Mouse (Mus musculus): Measurements from ENCODE around the gene Mbtps1. TPM values are rescaled to one million over a fixed set of nuclear protein-coding genes. Genes with fewer than 3 reads are reported as not detected.

Gene Mbtps1
- polyA plus RNA-seq, 2 experiments: 122 to 155 TPM

DNA sequence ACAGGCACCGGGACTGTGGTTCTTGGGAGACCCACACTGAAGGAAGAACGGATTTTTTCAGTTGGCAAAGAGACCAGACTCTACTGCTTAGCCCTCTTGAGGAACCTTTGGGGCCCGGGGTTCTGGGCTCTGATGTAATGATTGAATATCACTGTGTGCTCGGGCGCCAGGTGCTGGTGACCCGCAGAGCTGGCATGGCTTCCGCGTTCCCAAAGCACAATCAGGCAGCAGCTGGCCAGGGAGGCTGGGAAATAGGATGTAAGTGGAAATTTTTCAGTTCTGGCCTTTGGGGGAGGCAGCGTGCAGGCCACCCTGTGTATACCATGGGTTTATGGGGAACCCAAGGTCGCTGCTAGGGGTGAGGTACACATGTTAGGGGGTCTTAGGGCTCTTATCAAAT is 91.7 kb downstream of the Mbtps1 start:
- ATAC-seq (ENCODE audit: low FRiP score, low read depth) (no peak), DNase-seq (ENCODE audit: low spot score) (no peak)
- peaks cover 14% of the 10 kb centered on the region; the same call in 1 of the 2 replicates for H3K27me3 ChIP-seq (ENCODE audit: control insufficient read depth, insufficient read depth, low read length)
- no peak overlapping the region for H3K4me2 ChIP-seq (replicated peaks; ENCODE audit: low read depth, low read length, severe bottlenecking)
- no peaks in the 10 kb centered on the region for H3K36me3 ChIP-seq (ENCODE audit: control insufficient read depth, insufficient read depth, low read length)
- no peaks in the 10 kb centered on the region for H3K9me3 ChIP-seq (ENCODE audit: control insufficient read depth, low read length)
- TF ChIP-seq POLR2A (IDR thresholded peaks at IDR 0.05; ENCODE audit: borderline replicate concordance, extremely low read depth, insufficient read depth, insufficient read length): no peak
- H3K9ac ChIP-seq (ENCODE audit: low read depth, low read length, severe bottlenecking): no peak overlapping the region
- 75% methylated on average over 10 of the region's 10 CpGs for WGBS
- no peak overlapping the region for H3K4me3 ChIP-seq (replicated peaks; ENCODE audit: low read length)
- no peak overlapping the region for H3K27ac ChIP-seq (replicated peaks; ENCODE audit: low read depth, low read length)
- 0 out of 2 replicates have a peak, but pooled peaks cover 4% of the 10 kb centered on the region for H3K4me1 ChIP-seq (ENCODE audit: control insufficient read depth, insufficient read depth, low read length)

DNA sequence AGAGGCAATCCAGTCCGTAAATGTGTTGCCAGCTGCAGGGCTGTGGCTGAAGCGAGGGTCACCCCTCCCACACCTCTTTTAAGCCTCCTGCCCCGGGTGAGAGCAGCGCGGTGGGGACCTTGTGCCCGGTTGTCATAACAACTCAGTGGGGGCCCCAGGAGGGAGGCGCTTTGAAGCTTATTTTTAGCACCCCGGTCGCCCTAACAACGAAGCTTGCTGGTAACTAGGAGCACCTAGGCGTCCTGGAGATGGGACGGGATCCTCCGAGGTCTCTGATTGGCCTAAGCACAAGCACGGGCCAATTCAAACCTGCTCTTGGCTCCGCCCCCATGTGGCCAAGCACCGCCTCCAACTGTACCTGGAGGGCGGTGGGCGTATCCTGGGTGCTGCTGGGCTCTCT is 92.4 kb downstream of the Mbtps1 start:
- WGBS: 2% methylated on average over 17 of the region's 18 CpGs
- ATAC-seq (ENCODE audit: low FRiP score, low read depth) (0 out of 2 replicates have a peak, but pooled peaks have one; percentile 14), DNase-seq (ENCODE audit: low spot score) (no peak)
- Histone ChIP-seq H3K27me3 (ENCODE audit: control insufficient read depth, insufficient read depth, low read length) (peaks cover 14% of the 10 kb centered on the region; the same call in 1 of the 2 replicates), H3K27ac (replicated peaks; ENCODE audit: low read depth, low read length) (no peak overlapping the region), H3K4me1 (ENCODE audit: control insufficient read depth, insufficient read depth, low read length) (0 out of 2 replicates have a peak, but pooled peaks cover 4% of the 10 kb centered on the region), H3K9me3 (ENCODE audit: control insufficient read depth, low read length) (no peaks in the 10 kb centered on the region), H3K4me2 (replicated peaks; ENCODE audit: low read depth, low read length, severe bottlenecking) (peak overlapping the region; percentile 1; the same call in 1 of the 2 replicates), H3K36me3 (ENCODE audit: control insufficient read depth, insufficient read depth, low read length) (no peaks in the 10 kb centered on the region), H3K9ac (ENCODE audit: low read depth, low read length, severe bottlenecking) (no peak overlapping the region), H3K4me3 (replicated peaks; ENCODE audit: low read length) (no peak overlapping the region)
- no peak for TF ChIP-seq POLR2A (IDR thresholded peaks at IDR 0.05; ENCODE audit: borderline replicate concordance, extremely low read depth, insufficient read depth, insufficient read length)

DNA sequence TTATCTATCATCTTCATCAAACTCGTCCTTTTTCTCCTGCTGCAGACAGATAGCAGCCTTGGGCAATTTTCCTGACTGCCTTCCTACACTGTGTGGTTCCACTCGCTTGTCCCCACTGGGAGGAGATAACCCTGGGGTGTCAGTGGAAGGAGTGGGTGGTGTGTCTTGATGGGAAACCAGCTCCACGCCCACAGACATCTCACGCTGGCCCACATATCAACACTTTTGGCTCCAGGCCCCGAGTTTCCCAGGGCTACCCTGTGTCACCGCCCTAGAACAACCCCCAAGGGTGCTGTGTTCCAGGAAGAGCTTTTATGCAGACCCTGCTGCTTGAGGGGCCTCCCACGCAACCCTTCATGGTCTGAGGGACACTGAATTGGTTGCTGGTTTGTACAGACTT is 94.8 kb downstream of the Mbtps1 start:
- H3K4me3 ChIP-seq (replicated peaks; ENCODE audit: low read length): no peak overlapping the region
- no peak overlapping the region for H3K4me2 ChIP-seq (replicated peaks; ENCODE audit: low read depth, low read length, severe bottlenecking)
- WGBS: 65% methylated on average over 7 of the region's 7 CpGs
- peaks cover 14% of the 10 kb centered on the region; the same call in 1 of the 2 replicates for H3K27me3 ChIP-seq (ENCODE audit: control insufficient read depth, insufficient read depth, low read length)
- 0 out of 2 replicates have a peak, but pooled peaks cover 4% of the 10 kb centered on the region for H3K4me1 ChIP-seq (ENCODE audit: control insufficient read depth, insufficient read depth, low read length)
- ATAC-seq (ENCODE audit: low FRiP score, low read depth): no peak
- H3K9me3 ChIP-seq (ENCODE audit: control insufficient read depth, low read length): no peaks in the 10 kb centered on the region
- H3K36me3 ChIP-seq (ENCODE audit: control insufficient read depth, insufficient read depth, low read length): no peaks in the 10 kb centered on the region
- no peak overlapping the region for H3K9ac ChIP-seq (ENCODE audit: low read depth, low read length, severe bottlenecking)
- H3K27ac ChIP-seq (replicated peaks; ENCODE audit: low read depth, low read length): no peak overlapping the region
- DNase-seq (ENCODE audit: low spot score): no peak
- no peak for TF ChIP-seq POLR2A (IDR thresholded peaks at IDR 0.05; ENCODE audit: borderline replicate concordance, extremely low read depth, insufficient read depth, insufficient read length)

DNA sequence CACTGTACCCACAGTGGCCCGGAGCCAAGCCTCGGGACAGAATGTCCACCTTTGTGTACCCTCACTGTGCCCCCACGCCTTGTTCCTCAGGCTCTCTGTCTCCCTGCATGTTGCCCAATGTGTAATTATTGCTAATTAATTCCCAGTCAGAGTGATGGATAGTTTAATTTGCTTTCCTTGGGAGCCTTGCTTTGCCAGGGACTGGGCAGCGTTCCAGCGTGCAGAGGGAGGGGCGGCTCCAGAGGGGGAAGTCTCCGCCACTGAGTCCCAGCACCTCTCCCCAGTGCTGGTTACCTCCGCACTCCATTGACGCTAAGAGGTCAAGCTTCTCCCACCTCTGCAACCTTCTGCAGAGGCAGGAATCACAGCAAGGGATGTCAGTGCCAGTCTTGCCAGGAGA is 97.2 kb downstream of the Mbtps1 start:
- Histone ChIP-seq H3K9ac (ENCODE audit: low read depth, low read length, severe bottlenecking) (no peak overlapping the region), H3K4me1 (ENCODE audit: control insufficient read depth, insufficient read depth, low read length) (0 out of 2 replicates have a peak, but pooled peaks cover 4% of the 10 kb centered on the region), H3K4me2 (replicated peaks; ENCODE audit: low read depth, low read length, severe bottlenecking) (no peak overlapping the region), H3K36me3 (ENCODE audit: control insufficient read depth, insufficient read depth, low read length) (no peaks in the 10 kb centered on the region), H3K27ac (replicated peaks; ENCODE audit: low read depth, low read length) (no peak overlapping the region), H3K9me3 (ENCODE audit: control insufficient read depth, low read length) (no peaks in the 10 kb centered on the region), H3K4me3 (replicated peaks; ENCODE audit: low read length) (no peak overlapping the region), H3K27me3 (ENCODE audit: control insufficient read depth, insufficient read depth, low read length) (peaks cover 14% of the 10 kb centered on the region; the same call in 1 of the 2 replicates)
- no peak for ATAC-seq (ENCODE audit: low FRiP score, low read depth)
- no peak for DNase-seq (ENCODE audit: low spot score)
- no peak for TF ChIP-seq POLR2A (IDR thresholded peaks at IDR 0.05; ENCODE audit: borderline replicate concordance, extremely low read depth, insufficient read depth, insufficient read length)
- whole genome bisulfite sequencing: 57% methylated on average over 9 of the region's 9 CpGs

DNA sequence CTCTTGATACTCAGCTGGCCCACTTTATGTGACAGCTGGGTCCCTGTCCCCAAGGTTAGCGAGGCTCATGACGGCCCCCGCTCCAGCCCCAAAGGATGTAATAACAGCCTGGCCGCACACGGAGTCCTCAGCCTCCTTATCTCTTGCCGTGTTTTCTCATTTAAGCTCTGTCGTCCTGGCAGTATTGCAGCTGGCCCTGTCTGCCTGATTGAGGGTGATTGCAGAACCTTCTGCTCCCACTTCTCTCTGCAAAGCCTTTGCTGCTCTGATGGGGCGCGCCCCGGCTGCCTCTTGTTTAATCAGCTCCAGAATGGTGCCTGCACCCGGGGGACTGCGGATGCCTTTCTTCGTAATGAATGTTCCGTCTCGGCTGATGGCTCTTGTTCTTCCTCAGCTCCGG is 98.8 kb downstream of the Mbtps1 start:
- Histone ChIP-seq H3K4me1 (ENCODE audit: control insufficient read depth, insufficient read depth, low read length) (no peaks in the 10 kb centered on the region), H3K36me3 (ENCODE audit: control insufficient read depth, insufficient read depth, low read length) (no peaks in the 10 kb centered on the region), H3K9me3 (ENCODE audit: control insufficient read depth, low read length) (no peaks in the 10 kb centered on the region), H3K4me2 (replicated peaks; ENCODE audit: low read depth, low read length, severe bottlenecking) (no peak overlapping the region), H3K9ac (ENCODE audit: low read depth, low read length, severe bottlenecking) (no peak overlapping the region), H3K4me3 (replicated peaks; ENCODE audit: low read length) (no peak overlapping the region), H3K27me3 (ENCODE audit: control insufficient read depth, insufficient read depth, low read length) (peaks cover 3% of the 10 kb centered on the region; the same call in 1 of the 2 replicates), H3K27ac (replicated peaks; ENCODE audit: low read depth, low read length) (no peak overlapping the region)
- TF ChIP-seq POLR2A (IDR thresholded peaks at IDR 0.05; ENCODE audit: borderline replicate concordance, extremely low read depth, insufficient read depth, insufficient read length): no peak
- DNase-seq (ENCODE audit: low spot score): no peak
- ATAC-seq (ENCODE audit: low FRiP score, low read depth): no peak
- WGBS: 51% methylated on average over 16 of the region's 16 CpGs

Other genes with a start within 250 kb of the Mbtps1 start
- 180 and 214 TPM in 2 replicates for gene Hsbp1, start 214.2 kb downstream of the Mbtps1 start, polyA plus RNA-seq (2012; rRNA removed)
- 327 and 340 TPM in 2 replicates for gene Hsbp1, start 214.2 kb downstream of the Mbtps1 start, polyA plus RNA-seq (2014; fragmentation: Nextera tagmentation; extraction: Ambion mirVana)
- 13.6 and 14.8 TPM in 2 replicates for gene Mlycd, start 163.9 kb downstream of the Mbtps1 start, polyA plus RNA-seq (2012; rRNA removed)
- 17.0 and 19.1 TPM in 2 replicates for gene Mlycd, start 163.9 kb downstream of the Mbtps1 start, polyA plus RNA-seq (2014; fragmentation: Nextera tagmentation; extraction: Ambion mirVana)
- 2.1 and 2.7 TPM in 2 replicates for gene Osgin1, start 124.6 kb downstream of the Mbtps1 start, polyA plus RNA-seq (2012; rRNA removed)
- gene Osgin1, start 124.6 kb downstream of the Mbtps1 start, polyA plus RNA-seq (2014; fragmentation: Nextera tagmentation; extraction: Ambion mirVana): 1.2 and 2.2 TPM in 2 replicates
- 7.8 and 9.5 TPM in 2 replicates for gene Necab2, start 112.0 kb downstream of the Mbtps1 start, polyA plus RNA-seq (2012; rRNA removed)
- 2.2 and 2.6 TPM in 2 replicates for gene Necab2, start 112.0 kb downstream of the Mbtps1 start, polyA plus RNA-seq (2014; fragmentation: Nextera tagmentation; extraction: Ambion mirVana)
- gene Slc38a8, start 57.0 kb downstream of the Mbtps1 start, polyA plus RNA-seq (2012; rRNA removed): 0.29 and 0.51 TPM in 2 replicates
- not detected in 2 replicates for gene Slc38a8, start 57.0 kb downstream of the Mbtps1 start, polyA plus RNA-seq (2014; fragmentation: Nextera tagmentation; extraction: Ambion mirVana)
- gene Hsdl1, start 16.4 kb upstream of the Mbtps1 start, polyA plus RNA-seq (2012; rRNA removed): 15.5 and 17.2 TPM in 2 replicates
- gene Hsdl1, start 16.4 kb upstream of the Mbtps1 start, polyA plus RNA-seq (2014; fragmentation: Nextera tagmentation; extraction: Ambion mirVana): 31.3 and 34.2 TPM in 2 replicates
- gene Dnaaf1, start 16.5 kb upstream of the Mbtps1 start, polyA plus RNA-seq (2012; rRNA removed): 0.04 and 0.06 TPM in 2 replicates
- not detected in 2 replicates for gene Dnaaf1, start 16.5 kb upstream of the Mbtps1 start, polyA plus RNA-seq (2014; fragmentation: Nextera tagmentation; extraction: Ambion mirVana)
- gene Taf1c, start 46.5 kb upstream of the Mbtps1 start, polyA plus RNA-seq (2012; rRNA removed): 18.4 and 28.4 TPM in 2 replicates
- gene Taf1c, start 46.5 kb upstream of the Mbtps1 start, polyA plus RNA-seq (2014; fragmentation: Nextera tagmentation; extraction: Ambion mirVana): 11.3 and 13.0 TPM in 2 replicates
- 0.38 and 0.41 TPM in 2 replicates for gene Adad2, start 54.0 kb upstream of the Mbtps1 start, polyA plus RNA-seq (2012; rRNA removed)
- gene Adad2, start 54.0 kb upstream of the Mbtps1 start, polyA plus RNA-seq (2014; fragmentation: Nextera tagmentation; extraction: Ambion mirVana): 0.10 TPM in 1 of 2 replicates, not detected in the other
- gene Kcng4, start 76.9 kb upstream of the Mbtps1 start, polyA plus RNA-seq (2012; rRNA removed): 0.11 and 0.13 TPM in 2 replicates
- 0.12 and 0.14 TPM in 2 replicates for gene Kcng4, start 76.9 kb upstream of the Mbtps1 start, polyA plus RNA-seq (2014; fragmentation: Nextera tagmentation; extraction: Ambion mirVana)
- gene Wfdc1, start 107.6 kb upstream of the Mbtps1 start, polyA plus RNA-seq (2012; rRNA removed): 0.91 and 0.93 TPM in 2 replicates
- gene Wfdc1, start 107.6 kb upstream of the Mbtps1 start, polyA plus RNA-seq (2014; fragmentation: Nextera tagmentation; extraction: Ambion mirVana): 0.33 and 0.80 TPM in 2 replicates
- 2.1 and 3.1 TPM in 2 replicates for gene Atp2c2, start 141.3 kb upstream of the Mbtps1 start, polyA plus RNA-seq (2012; rRNA removed)
- 2.3 and 2.6 TPM in 2 replicates for gene Atp2c2, start 141.3 kb upstream of the Mbtps1 start, polyA plus RNA-seq (2014; fragmentation: Nextera tagmentation; extraction: Ambion mirVana)
- gene Tldc1, start 219.7 kb upstream of the Mbtps1 start, polyA plus RNA-seq (2012; rRNA removed): 10.6 and 11.7 TPM in 2 replicates
- gene Tldc1, start 219.7 kb upstream of the Mbtps1 start, polyA plus RNA-seq (2014; fragmentation: Nextera tagmentation; extraction: Ambion mirVana): 5.1 and 6.7 TPM in 2 replicates